Mouse (Mus musculus) stomach, postnatal 0 days (tissue): Measurements from ENCODE around the gene Ccdc12. TPM values are rescaled to one million over a fixed set of nuclear protein-coding genes. Genes with fewer than 3 reads are reported as not detected.

Experiments used
- ATAC-seq: fragments of 200-750 bp; cut with Nextera tagmentation; 2 replicates; pipeline ENCODE4 v1.8.0; 2017; ENCODE audit not compliant: low FRiP score, low TSS enrichment
- DNase-seq: peaks from one replicate; pipeline ENCODE4 v3.0.0-alpha.2; 2016; ENCODE audit warnings: low spot score
- H3K27ac ChIP-seq: fragments of 300-500 bp; sonication (generic); replicated peaks from 2 replicates; pipeline ENCODE4 v1.5.1; 2014; ENCODE audit warnings: mild to moderate bottlenecking, control low read depth
- H3K27me3 ChIP-seq: fragments of 300-500 bp; sonication (generic); 2 replicates; pipeline ENCODE4 v1.6.1; 2014; ENCODE audit warnings: low read length; ENCODE audit not compliant: control insufficient read depth, insufficient read depth
- H3K36me3 ChIP-seq: fragments of 300-500 bp; sonication (generic); 2 replicates; pipeline ENCODE4 v1.6.1; 2014; ENCODE audit warnings: low read length, mixed read lengths; ENCODE audit not compliant: control insufficient read depth, insufficient read depth
- H3K4me1 ChIP-seq: fragments of 300-500 bp; sonication (generic); replicated peaks from 2 replicates; pipeline ENCODE4 v1.6.1; 2014; ENCODE audit warnings: antibody characterized with exemption; ENCODE audit not compliant: control insufficient read depth, insufficient read depth
- H3K4me2 ChIP-seq: fragments of 300-500 bp; sonication (generic); replicated peaks from 2 replicates; pipeline ENCODE4 v1.6.1; 2014; ENCODE audit warnings: low read depth, mild to moderate bottlenecking, control low read depth, moderate library complexity
- H3K4me3 ChIP-seq: fragments of 300-500 bp; sonication (generic); 2 replicates; pipeline ENCODE4 v1.5.1; 2014; ENCODE audit warnings: low read depth, low read length, control low read depth
- H3K9ac ChIP-seq: fragments of 300-500 bp; sonication (generic); 2 replicates; pipeline ENCODE4 v1.6.1; 2014; ENCODE audit warnings: mild to moderate bottlenecking, low read length, control low read depth, mixed read lengths
- H3K9me3 ChIP-seq: fragments of 300-500 bp; sonication (generic); 2 replicates; pipeline ENCODE4 v1.6.1; 2016; ENCODE audit warnings: low read length; ENCODE audit not compliant: control insufficient read depth
- CTCF ChIP-seq: IDR thresholded peaks from 2 replicates; pipeline ENCODE4 v1.5.1; 2016; ENCODE audit warnings: antibody characterized with exemption, low read depth, mild to moderate bottlenecking, moderate library complexity
- EP300 ChIP-seq: optimal IDR thresholded peaks from 2 replicates; pipeline ENCODE3; 2016; ENCODE audit warnings: antibody characterized with exemption
- WGBS: fragments of 180-500 bp; shearing (Covaris S2); extraction: QIAGEN DNeasy Blood & Tissue Kit; methylation state at CpG from one replicate; pipeline ENCODE4 v1.1.7; 2014; 5-methylcytosine and 5-hydroxymethylcytosine counted together
- polyA plus RNA-seq: library from polyadenylated mRNA; unstranded; fragments of >200 nt; fragmentation: Nextera tagmentation; extraction: Ambion mirVana; gene quantifications from 2 replicates; pipeline ENCODE4 v1.2.1, GENCODE M21; 2015

Gene Ccdc12
- polyA plus RNA-seq, 1 experiment from 2014 or later: 139 TPM

- Histone ChIP-seq H3K4me3 (no peak overlapping the region), H3K36me3 (no peaks in the 10 kb centered on the region), H3K27me3 (no peaks in the 10 kb centered on the region), H3K4me2 (no peak overlapping the region), H3K4me1 (no peaks in the 10 kb centered on the region; the same call in 1 of the 2 replicates), H3K9me3 (no peaks in the 10 kb centered on the region), H3K9ac (0 out of 2 replicates have a peak overlapping the region, but pooled peaks have one; percentile 27), H3K27ac (0 out of 2 replicates have a peak overlapping the region, but pooled peaks have one; percentile 20)
- ATAC-seq (no peak), DNase-seq (no peak)
- 53% methylated on average over 8 of the region's 8 CpGs for WGBS
- no peak for TF ChIP-seq CTCF
- no peak for TF ChIP-seq EP300
These were observed 10.1 kb downstream of the Ccdc12 start for GRCm38 (mm10) chr9:110666374-110666773.

DNA sequence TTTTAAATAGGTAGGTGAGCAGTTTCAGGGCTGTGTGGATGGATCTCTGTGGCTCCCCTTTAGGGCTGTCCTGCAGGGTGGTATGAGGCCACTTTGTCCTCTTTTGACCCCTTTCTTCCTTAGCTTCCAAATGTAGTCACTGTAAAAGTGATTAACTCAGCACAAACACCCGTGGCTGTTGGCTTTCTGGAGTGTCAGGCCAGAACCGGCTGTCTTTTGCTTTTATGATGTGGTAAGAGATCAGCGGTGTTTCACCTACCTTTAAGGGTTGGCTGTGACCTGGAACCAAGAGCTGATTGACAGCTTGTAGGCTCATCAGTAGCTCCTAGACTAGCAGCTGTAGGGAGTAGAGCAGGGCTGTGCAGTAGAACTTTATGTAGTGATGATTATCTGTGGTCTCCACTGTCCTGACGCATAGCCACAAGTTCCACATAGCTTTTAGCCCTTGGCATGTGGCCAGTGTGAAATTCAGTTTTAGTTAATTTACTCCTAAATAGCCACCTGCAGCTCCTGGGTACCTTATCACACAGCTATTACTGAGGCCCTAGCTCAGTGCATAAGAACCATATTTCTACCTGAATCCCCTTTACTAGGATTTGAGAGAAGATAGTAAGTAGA, 11.0 kb downstream of the Ccdc12 start:
- TF ChIP-seq CTCF (no peak), EP300 (no peak)
- Histone ChIP-seq H3K9ac (no peak overlapping the region), H3K4me3 (no peak overlapping the region), H3K36me3 (no peaks in the 10 kb centered on the region), H3K27ac (0 out of 2 replicates have a peak overlapping the region, but pooled peaks have one; percentile 25), H3K27me3 (no peaks in the 10 kb centered on the region), H3K4me1 (no peaks in the 10 kb centered on the region; the same call in 1 of the 2 replicates), H3K9me3 (no peaks in the 10 kb centered on the region), H3K4me2 (no peak overlapping the region)
- ATAC-seq (no peak), DNase-seq (no peak)
- 50% methylated on average over 4 of the region's 4 CpGs for WGBS

- H3K27ac ChIP-seq: peak overlapping the region; percentile 26; the same call in 1 of the 2 replicates
- H3K4me3 ChIP-seq: no peak overlapping the region
- H3K9ac ChIP-seq: no peak overlapping the region
- peaks cover 5% of the 10 kb centered on the region; the same call in 1 of the 2 replicates for H3K4me1 ChIP-seq
- H3K9me3 ChIP-seq: no peaks in the 10 kb centered on the region
- TF ChIP-seq CTCF (no peak), EP300 (no peak)
- ATAC-seq: peak; percentile 27; the same call in 1 of the 2 replicates
- 71% methylated on average over 6 of the region's 6 CpGs for WGBS
- H3K4me2 ChIP-seq: no peak overlapping the region
- DNase-seq: peak; percentile 58
- H3K27me3 ChIP-seq: no peaks in the 10 kb centered on the region
- H3K36me3 ChIP-seq: no peaks in the 10 kb centered on the region
These were observed 12.4 kb downstream of the Ccdc12 start for GRCm38 (mm10) chr9:110668601-110669293.

DNA sequence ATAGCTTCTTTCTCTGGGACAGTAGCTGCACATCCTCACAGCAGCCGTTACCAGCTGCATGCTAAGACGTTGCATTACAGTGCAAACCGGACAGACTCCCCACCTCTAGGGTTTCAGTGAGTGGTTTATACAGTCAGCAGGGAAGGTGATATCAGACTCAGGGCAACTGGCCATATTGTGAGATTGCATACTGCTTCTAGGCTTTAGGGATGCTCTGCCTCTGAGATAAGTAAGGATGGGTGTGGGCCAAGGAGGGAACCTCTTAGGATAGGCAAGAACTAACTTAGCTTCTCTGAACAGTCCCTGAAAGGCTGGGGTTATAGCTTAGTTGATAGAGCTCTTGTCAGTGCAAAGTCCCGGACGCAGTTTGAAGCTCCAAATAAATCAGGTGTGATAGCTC, 13.5 kb downstream of the Ccdc12 start:
- no peak overlapping the region for H3K4me2 ChIP-seq
- H3K4me1 ChIP-seq: peaks cover 5% of the 10 kb centered on the region; the same call in 1 of the 2 replicates
- WGBS: 78% methylated on average over 5 of the region's 5 CpGs
- H3K9me3 ChIP-seq: no peaks in the 10 kb centered on the region
- H3K36me3 ChIP-seq: no peaks in the 10 kb centered on the region
- no peak for TF ChIP-seq EP300
- TF ChIP-seq CTCF: no peak
- DNase-seq (no peak), ATAC-seq (no peak)
- no peak overlapping the region for H3K4me3 ChIP-seq
- peak overlapping the region; percentile 30; the same call in 1 of the 2 replicates for H3K27ac ChIP-seq
- H3K9ac ChIP-seq: no peak overlapping the region
- H3K27me3 ChIP-seq: no peaks in the 10 kb centered on the region

GRCm38 (mm10) chr9:110672462-110673106, 16.3 kb downstream of the Ccdc12 start:
- peak; percentile 43; the same call in 1 of the 2 replicates for ATAC-seq
- no peaks in the 10 kb centered on the region for H3K9me3 ChIP-seq
- DNase-seq: peak; percentile 60
- WGBS: 69% methylated on average over 7 of the region's 7 CpGs
- H3K36me3 ChIP-seq: no peaks in the 10 kb centered on the region
- no peak overlapping the region for H3K9ac ChIP-seq
- H3K27me3 ChIP-seq: no peaks in the 10 kb centered on the region
- peaks cover 5% of the 10 kb centered on the region; the same call in 1 of the 2 replicates for H3K4me1 ChIP-seq
- no peak overlapping the region for H3K4me3 ChIP-seq
- H3K4me2 ChIP-seq: no peak overlapping the region
- no peak overlapping the region for H3K27ac ChIP-seq
- TF ChIP-seq CTCF (peak; percentile 74), EP300 (no peak)
